Mouse (Mus musculus): ENCODE measurements around the gene Hsf2bp. TPM values are rescaled to one million over a fixed set of nuclear protein-coding genes. Genes with fewer than 3 reads are reported as not detected.

Gene Hsf2bp
- total and polyA plus RNA-seq, 3 experiments, result 0.92 to 1.6 (median 1.3) TPM

GRCm38 (mm10) chr17:32028301-32028700, 7.8 kb downstream of the Hsf2bp start:
- Histone ChIP-seq H3K4me3 (no peak overlapping the region), H3K79me2 (replicated peaks; ENCODE audit: control insufficient read depth, insufficient read depth, low read length) (no peaks in the 10 kb centered on the region), H3K27me3 (ENCODE audit: control insufficient read depth, insufficient read depth, low read length) (no peaks in the 10 kb centered on the region), H3K9ac (ENCODE audit: low read depth, low read length) (no peak overlapping the region), H3K27ac (no peak overlapping the region), H3K36me3 (ENCODE audit: control insufficient read depth, insufficient read depth, low read length) (no peaks in the 10 kb centered on the region), H3K4me1 (ENCODE audit: control insufficient read depth, insufficient read depth, low read length) (no peaks in the 10 kb centered on the region)
- no peak for DNase-seq
- WGBS, result 51% methylated on average over 3 of the region's 3 CpGs
- TF ChIP-seq POLR2A (IDR thresholded peaks at IDR 0.05; ENCODE audit: insufficient read depth, low read depth, low read length), result no peak
- intact Hi-C loops (cut with DNase I), result no loop called here

GRCm38 (mm10) chr17:32027666-32028065, 8.5 kb downstream of the Hsf2bp start:
- TF ChIP-seq EP300 (IDR thresholded peaks at IDR 0.05; ENCODE audit: insufficient read depth, low read depth, low read length), result no peak
- peak; percentile 71 for TF ChIP-seq CTCF (IDR thresholded peaks at IDR 0.05)
- no peak for TF ChIP-seq POLR2A (IDR thresholded peaks at IDR 0.05; ENCODE audit: insufficient read depth, low read depth, low read length)
- H3K27me3 ChIP-seq (ENCODE audit: control insufficient read depth, insufficient read depth, low read length), result no peaks in the 10 kb centered on the region
- WGBS, result 31% methylated on average over 3 of the region's 3 CpGs

GRCm38 (mm10) chr17:32025386-32025785, 10.8 kb downstream of the Hsf2bp start:
- TF ChIP-seq POLR2A (IDR thresholded peaks at IDR 0.05; ENCODE audit: insufficient read depth, low read depth, low read length), result no peak
- no peak; the same call in 1 of the 2 replicates for TF ChIP-seq CTCF (IDR thresholded peaks at IDR 0.05)
- TF ChIP-seq EP300 (IDR thresholded peaks at IDR 0.05; ENCODE audit: insufficient read depth, low read depth, low read length), result peak; percentile 97
- Histone ChIP-seq H3K27ac (no peak overlapping the region), H3K4me1 (ENCODE audit: control insufficient read depth, insufficient read depth, low read length) (no peaks in the 10 kb centered on the region), H3K4me3 (no peak overlapping the region), H3K79me2 (replicated peaks; ENCODE audit: control insufficient read depth, insufficient read depth, low read length) (no peaks in the 10 kb centered on the region), H3K9ac (ENCODE audit: low read depth, low read length) (no peak overlapping the region), H3K27me3 (ENCODE audit: control insufficient read depth, insufficient read depth, low read length) (no peaks in the 10 kb centered on the region), H3K36me3 (ENCODE audit: control insufficient read depth, insufficient read depth, low read length) (no peaks in the 10 kb centered on the region)
- intact Hi-C loops (cut with DNase I), result loop anchor here (1.0 to 2.0 kb wide), 2 partner anchors 169 to 340 kb away; no protein-coding TSS in a partner anchor
- 12% methylated on average over 2 of the region's 2 CpGs for WGBS
- DNase-seq, result peak; percentile 68 to 73

More at GRCm38 (mm10) chr17:32027666-32028065, 8.5 kb downstream of the Hsf2bp start:
- Histone ChIP-seq H3K27ac (no peak overlapping the region), H3K4me1 (ENCODE audit: control insufficient read depth, insufficient read depth, low read length) (no peaks in the 10 kb centered on the region), H3K79me2 (replicated peaks; ENCODE audit: control insufficient read depth, insufficient read depth, low read length) (no peaks in the 10 kb centered on the region), H3K9ac (ENCODE audit: low read depth, low read length) (no peak overlapping the region), H3K36me3 (ENCODE audit: control insufficient read depth, insufficient read depth, low read length) (no peaks in the 10 kb centered on the region), H3K4me3 (no peak overlapping the region)
- no peak for DNase-seq
- intact Hi-C loops (cut with DNase I), result loop anchor here (2.0 kb wide), 1 partner anchor 45 kb away; no protein-coding TSS in a partner anchor

- no peaks in the 10 kb centered on the region for H3K27me3 ChIP-seq (ENCODE audit: control insufficient read depth, insufficient read depth, low read length)
- peak in 1 of 2 experiments; percentile 12 for DNase-seq
- intact Hi-C loops (cut with DNase I), result loop anchor here (1.0 to 5.0 kb wide), 3 partner anchors 87 to 339 kb away; no protein-coding TSS in a partner anchor
- H3K9ac ChIP-seq (ENCODE audit: low read depth, low read length), result no peak overlapping the region
- no peak overlapping the region; the same call in 1 of the 2 replicates for H3K27ac ChIP-seq
- WGBS, result 57% methylated on average over 5 of the region's 5 CpGs
- no peaks in the 10 kb centered on the region for H3K36me3 ChIP-seq (ENCODE audit: control insufficient read depth, insufficient read depth, low read length)
- no peaks in the 10 kb centered on the region for H3K4me1 ChIP-seq (ENCODE audit: control insufficient read depth, insufficient read depth, low read length)
- H3K79me2 ChIP-seq (replicated peaks; ENCODE audit: control insufficient read depth, insufficient read depth, low read length), result no peaks in the 10 kb centered on the region
- TF ChIP-seq CTCF (IDR thresholded peaks at IDR 0.05), result no peak
- TF ChIP-seq POLR2A (IDR thresholded peaks at IDR 0.05; ENCODE audit: insufficient read depth, low read depth, low read length), result no peak
- no peak for TF ChIP-seq EP300 (IDR thresholded peaks at IDR 0.05; ENCODE audit: insufficient read depth, low read depth, low read length)
- H3K4me3 ChIP-seq, result no peak overlapping the region
These were observed 11.5 kb downstream of the Hsf2bp start for GRCm38 (mm10) chr17:32024671-32025073.

- Histone ChIP-seq H3K4me1 (ENCODE audit: control insufficient read depth, insufficient read depth, low read length) (peaks cover 2% of the 10 kb centered on the region; the same call in 1 of the 2 replicates), H3K9ac (ENCODE audit: low read depth, low read length) (no peak overlapping the region), H3K79me2 (replicated peaks; ENCODE audit: control insufficient read depth, insufficient read depth, low read length) (no peaks in the 10 kb centered on the region), H3K4me3 (no peak overlapping the region), H3K27ac (no peak overlapping the region), H3K27me3 (ENCODE audit: control insufficient read depth, insufficient read depth, low read length) (no peaks in the 10 kb centered on the region), H3K36me3 (ENCODE audit: control insufficient read depth, insufficient read depth, low read length) (no peaks in the 10 kb centered on the region)
- WGBS, result 44% methylated on average over 8 of the region's 8 CpGs
- peak in 1 of 2 experiments; percentile 32 for DNase-seq
- intact Hi-C loops (cut with DNase I), result loop anchor here (5.0 kb wide), 1 partner anchor 86 kb away; no protein-coding TSS in a partner anchor
- TF ChIP-seq EP300 (IDR thresholded peaks at IDR 0.05; ENCODE audit: insufficient read depth, low read depth, low read length) (no peak), CTCF (IDR thresholded peaks at IDR 0.05) (no peak), POLR2A (IDR thresholded peaks at IDR 0.05; ENCODE audit: insufficient read depth, low read depth, low read length) (no peak)
These were observed 13.1 kb downstream of the Hsf2bp start for GRCm38 (mm10) chr17:32023088-32023487.

GRCm38 (mm10) chr17:32022551-32022950, 13.6 kb downstream of the Hsf2bp start:
- no peaks in the 10 kb centered on the region for H3K79me2 ChIP-seq (replicated peaks; ENCODE audit: control insufficient read depth, insufficient read depth, low read length)
- H3K9ac ChIP-seq (ENCODE audit: low read depth, low read length), result no peak overlapping the region
- no peak overlapping the region for H3K4me3 ChIP-seq
- intact Hi-C loops (cut with DNase I), result loop anchor here (5.0 kb wide), 1 partner anchor 85 kb away; no protein-coding TSS in a partner anchor
- DNase-seq, result no peak
- H3K27ac ChIP-seq, result no peak overlapping the region
- H3K4me1 ChIP-seq (ENCODE audit: control insufficient read depth, insufficient read depth, low read length), result peaks cover 2% of the 10 kb centered on the region; the same call in 1 of the 2 replicates
- no peaks in the 10 kb centered on the region for H3K36me3 ChIP-seq (ENCODE audit: control insufficient read depth, insufficient read depth, low read length)
- TF ChIP-seq CTCF (IDR thresholded peaks at IDR 0.05) (no peak), EP300 (IDR thresholded peaks at IDR 0.05; ENCODE audit: insufficient read depth, low read depth, low read length) (no peak), POLR2A (IDR thresholded peaks at IDR 0.05; ENCODE audit: insufficient read depth, low read depth, low read length) (no peak)
- H3K27me3 ChIP-seq (ENCODE audit: control insufficient read depth, insufficient read depth, low read length), result no peaks in the 10 kb centered on the region
- WGBS, result 78% methylated on average over 6 of the region's 6 CpGs
